Mouse (Mus musculus) embryo, embryonic 11.5 days (tissue): ENCODE measurements around the gene Zdhhc4.

Experiments used
- DNase-seq: peaks from one replicate; pipeline ENCODE4 v3.0.0-alpha.2; 2012; ENCODE audit warnings: low read depth, low spot score

The Zdhhc4 gene

GRCm38 (mm10) chr5:143275761-143276160 is 53.3 kb downstream of the Zdhhc4 start:
- DNase-seq: no peak

DNA sequence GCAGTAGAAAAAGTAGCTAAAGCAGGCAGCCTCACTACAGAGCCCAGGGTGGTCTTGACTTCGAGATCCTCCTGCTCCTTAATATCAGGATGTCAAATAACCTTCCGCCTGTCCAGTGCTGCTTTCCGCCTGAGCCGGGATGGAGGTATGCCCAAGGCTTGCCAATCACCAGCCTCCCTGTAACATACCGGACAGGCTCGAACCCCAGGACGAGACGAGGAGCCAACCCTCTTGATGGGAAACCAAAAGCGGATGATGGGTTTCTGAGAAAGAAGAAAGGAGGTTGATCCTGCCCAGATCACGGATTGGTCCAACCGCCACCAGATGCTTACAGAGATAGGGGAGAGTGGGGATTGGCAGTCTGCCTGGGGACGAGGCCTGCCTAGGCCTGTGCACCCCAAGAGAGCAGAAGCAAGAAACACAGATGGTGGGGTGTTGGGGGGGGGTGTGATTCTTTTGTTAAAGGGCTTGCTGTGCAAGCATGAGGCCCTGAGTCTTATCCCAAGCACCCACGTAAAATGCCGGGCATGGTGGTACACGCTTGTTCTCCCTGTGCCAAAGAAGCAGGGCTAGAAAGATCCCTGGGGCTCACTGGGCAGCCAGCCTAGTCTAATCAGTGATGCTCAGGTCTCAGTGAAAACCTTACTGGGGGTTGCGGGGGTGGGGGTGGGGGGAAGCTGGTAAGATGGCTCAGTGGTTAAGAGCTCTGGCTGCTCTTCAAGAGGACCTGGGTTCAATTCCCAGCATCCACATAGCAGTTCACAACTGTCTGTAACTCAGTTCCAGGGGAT is 56.3 kb downstream of the Zdhhc4 start:
- DNase-seq: no peak

DNA sequence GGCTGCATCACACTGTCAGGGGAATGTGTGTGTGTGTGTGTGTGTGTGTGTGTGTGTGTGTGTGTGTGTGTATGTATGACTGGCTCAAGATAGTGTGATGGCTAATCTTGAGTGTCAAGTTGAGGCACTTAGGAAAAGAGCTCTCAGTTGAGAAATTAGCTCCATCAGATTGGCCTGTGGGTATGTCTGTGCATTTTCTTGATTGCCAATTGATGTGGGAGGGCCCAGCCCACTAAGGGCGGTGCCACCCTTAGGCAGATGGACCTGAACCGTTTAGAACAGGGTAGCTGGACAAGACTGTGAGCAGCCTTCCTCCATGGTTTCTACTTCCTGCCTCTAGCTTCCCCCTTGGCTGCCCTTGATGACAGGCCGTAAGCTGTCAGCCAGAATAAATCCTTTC is 56.9 kb downstream of the Zdhhc4 start:
- no peak for DNase-seq

GRCm38 (mm10) chr5:143271642-143272041 is 57.4 kb downstream of the Zdhhc4 start:
- DNase-seq: no peak

- no peak for DNase-seq
These were observed 58.9 kb downstream of the Zdhhc4 start for GRCm38 (mm10) chr5:143270151-143270519.

DNA sequence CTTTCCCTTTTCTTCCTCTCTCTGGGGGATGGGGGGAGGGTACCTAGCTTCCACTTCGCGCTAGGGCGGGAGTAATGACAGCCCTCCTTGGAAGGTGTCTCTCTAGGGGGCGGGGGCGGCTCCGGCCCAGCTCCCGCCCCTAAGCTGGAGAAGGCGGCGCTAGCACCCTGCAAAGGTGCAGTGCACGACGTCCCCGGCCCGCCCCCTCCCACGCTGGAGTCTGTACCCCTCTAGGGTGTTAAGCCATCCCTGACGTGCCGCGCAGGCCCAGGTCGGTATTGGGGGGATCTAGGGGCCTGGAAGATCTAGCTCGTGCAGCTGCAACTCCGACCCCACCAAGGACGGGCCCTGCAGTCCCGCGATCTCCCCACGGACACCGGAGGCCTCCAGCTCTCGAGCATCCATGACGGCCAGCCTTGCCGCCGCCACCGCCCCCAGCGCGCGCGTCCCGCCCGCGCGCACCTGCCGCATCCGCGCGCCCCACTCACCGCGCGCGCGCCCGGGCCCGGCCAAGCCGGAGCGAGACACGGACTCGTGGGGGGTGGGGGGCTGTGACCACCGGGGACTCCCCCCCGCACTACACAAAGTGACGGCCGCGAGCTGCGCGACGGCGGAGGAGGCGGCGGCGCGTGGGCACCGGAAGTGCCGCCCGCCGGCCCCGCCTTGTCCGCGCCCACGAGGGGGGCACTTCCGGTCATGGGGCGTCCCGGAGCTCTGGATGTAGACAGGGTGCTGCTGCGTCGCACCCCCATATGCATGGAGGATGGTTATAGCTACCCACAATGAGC is 59.5 kb downstream of the Zdhhc4 start, which contains the start of gene Zfp316:
Gene Zfp316 (minus strand): TSS at position 660 of the 788 bp plus-strand sequence.
- DNase-seq: no peak

- no peak for DNase-seq
These were observed 60.1 kb downstream of the Zdhhc4 start for GRCm38 (mm10) chr5:143268985-143269362.

- no peak for DNase-seq
These were observed 62.3 kb downstream of the Zdhhc4 start for GRCm38 (mm10) chr5:143266794-143267193.
